Mouse (Mus musculus) testis, adult 2 months (tissue): ENCODE measurements around the gene Galnt13. TPM values are rescaled to one million over a fixed set of nuclear protein-coding genes. Genes with fewer than 3 reads are reported as not detected.

Source experiments
- H3K27ac ChIP-seq: fragments of 200-500 bp; 2 replicates; pipeline ENCODE4 v1.5.1; 2012; ENCODE audit warnings: low read depth, low read length; ENCODE audit not compliant: control insufficient read depth, insufficient read depth
- H3K27me3 ChIP-seq: fragments of 200-500 bp; 2 replicates; pipeline ENCODE4 v1.6.1; 2012; ENCODE audit warnings: mild to moderate bottlenecking, low read length, moderate library complexity; ENCODE audit not compliant: control insufficient read depth, insufficient read depth
- H3K36me3 ChIP-seq: fragments of 200-500 bp; 2 replicates; pipeline ENCODE4 v1.6.1; 2012; ENCODE audit warnings: mild to moderate bottlenecking, low read length; ENCODE audit not compliant: control insufficient read depth, insufficient read depth
- H3K4me1 ChIP-seq: fragments of 200-500 bp; 2 replicates; pipeline ENCODE4 v1.6.1; 2012; ENCODE audit warnings: low read length; ENCODE audit not compliant: control insufficient read depth, insufficient read depth
- H3K4me3 ChIP-seq: fragments of 200-500 bp; 2 replicates; pipeline ENCODE4 v1.5.1; 2012; ENCODE audit warnings: low read depth, mild to moderate bottlenecking, low read length, moderate library complexity, mixed read lengths; ENCODE audit not compliant: control insufficient read depth
- CTCF ChIP-seq: fragments of 200-500 bp; IDR thresholded peaks from 2 replicates; pipeline ENCODE4 v1.5.1; 2012; ENCODE audit warnings: low read depth, mild to moderate bottlenecking, inconsistent platforms, low read length, moderate library complexity; ENCODE audit not compliant: control insufficient read depth, insufficient read depth, insufficient replicate concordance
- POLR2A ChIP-seq: fragments of 200-500 bp; IDR thresholded peaks from 2 replicates; pipeline ENCODE4 v1.6.1; 2012; ENCODE audit warnings: low read depth, mild to moderate bottlenecking, inconsistent platforms, low read length, moderate library complexity; ENCODE audit not compliant: control insufficient read depth
- polyA plus RNA-seq: library from polyadenylated mRNA; depleted of rRNA; stranded (reverse); fragments of >200 nt; gene quantifications from 2 replicates; pipeline ENCODE4 v1.2.3, GENCODE M21; 2012

Gene Galnt13
- polyA plus RNA-seq, 1 experiment, result 0.11 TPM

DNA sequence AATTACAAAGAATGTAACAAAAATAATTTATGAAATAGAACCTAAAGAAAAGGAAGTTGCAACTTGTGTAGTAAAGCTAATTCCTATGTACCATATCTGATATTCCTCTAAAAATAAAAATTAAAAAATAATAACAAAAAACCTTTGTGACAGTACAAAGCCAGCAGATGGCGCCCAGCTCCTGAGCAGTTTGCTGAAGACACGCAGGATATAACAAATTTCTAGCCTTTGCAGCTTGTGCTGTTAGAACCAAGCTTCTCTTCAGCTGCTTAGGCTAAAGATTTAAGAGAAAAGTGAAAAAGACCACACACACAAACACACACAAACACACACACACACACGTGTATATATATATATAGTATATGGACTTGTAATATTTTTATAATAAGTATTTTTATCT is 654.2 kb downstream of the Galnt13 start:
- Histone ChIP-seq H3K36me3 (no peaks in the 10 kb centered on the region), H3K4me1 (no peaks in the 10 kb centered on the region)
- TF ChIP-seq CTCF, result no peak
- no peak for TF ChIP-seq POLR2A

DNA sequence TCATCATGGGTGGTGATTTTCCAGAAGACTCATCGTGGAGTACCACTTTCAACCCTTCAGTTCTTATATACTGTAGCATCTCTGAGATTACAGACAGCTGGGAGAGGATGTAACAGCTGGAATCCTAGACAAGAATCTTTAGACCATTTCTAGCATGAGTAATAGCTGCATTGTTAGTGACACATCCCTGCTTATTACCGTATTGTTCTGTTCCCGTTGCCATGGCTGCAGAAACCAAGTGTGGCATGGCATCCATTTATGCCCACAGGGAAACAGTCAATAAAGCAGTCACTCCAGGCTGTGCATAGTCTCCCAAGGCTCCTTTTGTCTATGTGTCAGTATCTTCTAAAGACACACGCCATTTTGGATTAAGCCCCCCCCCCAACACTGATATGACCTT is 655.4 kb downstream of the Galnt13 start:
- Histone ChIP-seq H3K4me1 (no peaks in the 10 kb centered on the region), H3K27me3 (no peaks in the 10 kb centered on the region), H3K36me3 (no peaks in the 10 kb centered on the region), H3K4me3 (peak overlapping the region; percentile 22; the same call in 1 of the 2 replicates), H3K27ac (no peak overlapping the region)
- TF ChIP-seq CTCF (no peak), POLR2A (no peak)

More for the DNA sequence above, 654.2 kb downstream of the Galnt13 start:
- Histone ChIP-seq H3K27me3 (no peaks in the 10 kb centered on the region), H3K4me3 (no peak overlapping the region), H3K27ac (no peak overlapping the region)

DNA sequence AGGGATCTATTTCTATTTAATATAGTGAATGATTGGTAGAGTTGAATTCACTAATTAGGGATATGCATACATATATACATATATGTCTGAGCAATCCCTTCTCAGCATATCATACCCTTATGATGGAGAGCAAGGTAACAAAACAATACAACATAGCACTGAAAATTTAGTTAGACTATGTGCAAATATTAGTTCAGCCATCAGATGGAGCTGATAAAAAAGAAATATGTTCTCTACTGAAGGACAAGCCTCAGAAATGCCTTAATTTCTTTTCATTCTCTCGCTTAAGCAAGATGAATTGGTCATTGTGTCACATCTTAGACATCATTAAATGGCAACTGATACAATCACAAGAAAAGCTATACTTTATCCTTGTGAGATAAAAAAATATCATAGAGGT is 663.0 kb downstream of the Galnt13 start:
- no peaks in the 10 kb centered on the region for H3K27me3 ChIP-seq
- no peaks in the 10 kb centered on the region for H3K4me1 ChIP-seq
- no peak overlapping the region for H3K27ac ChIP-seq
- TF ChIP-seq POLR2A (no peak), CTCF (no peak)
- no peaks in the 10 kb centered on the region for H3K36me3 ChIP-seq
- no peak overlapping the region for H3K4me3 ChIP-seq

DNA sequence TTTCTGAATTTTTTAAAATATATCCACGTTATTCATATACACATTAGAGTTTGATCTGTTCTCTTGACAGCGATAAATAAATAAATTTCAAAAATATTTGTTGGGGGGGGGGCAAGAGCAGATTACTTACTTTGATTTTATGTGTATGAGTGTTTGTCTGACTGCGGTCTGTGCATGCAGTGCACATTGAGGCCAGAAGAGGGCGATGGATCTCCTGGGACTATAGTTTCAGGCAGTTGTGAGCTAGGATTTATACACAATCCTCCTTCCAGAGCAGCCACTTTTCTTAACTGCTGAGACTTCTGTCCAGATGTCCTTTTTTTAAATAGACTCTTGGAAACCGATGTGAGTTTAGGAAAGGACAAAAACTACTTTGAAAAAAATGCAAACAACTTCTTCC is 665.2 kb downstream of the Galnt13 start:
- Histone ChIP-seq H3K36me3 (no peaks in the 10 kb centered on the region), H3K27me3 (no peaks in the 10 kb centered on the region), H3K4me1 (no peaks in the 10 kb centered on the region), H3K4me3 (no peak overlapping the region), H3K27ac (no peak overlapping the region)
- no peak for TF ChIP-seq POLR2A
- peak; percentile 54; the same call in 1 of the 2 replicates for TF ChIP-seq CTCF

DNA sequence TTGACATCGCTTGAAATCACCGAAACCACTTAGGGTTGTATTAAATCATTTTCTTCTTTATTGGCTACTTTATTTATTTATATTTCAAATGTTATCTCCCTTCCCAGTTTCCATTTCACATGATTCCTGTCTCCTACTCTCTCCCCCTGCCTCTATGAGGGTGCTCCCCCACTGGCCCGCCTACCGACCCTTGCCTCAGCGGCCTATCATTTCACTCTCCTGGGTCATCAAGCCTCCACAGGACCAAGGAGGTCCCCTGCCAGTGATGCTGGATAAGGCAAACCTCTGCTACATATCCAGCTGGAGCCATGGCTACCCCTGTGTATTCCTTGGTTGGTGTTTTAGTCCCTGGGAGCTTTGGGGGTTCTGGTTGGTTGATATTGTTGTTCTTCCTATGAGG is 667.4 kb downstream of the Galnt13 start:
- no peak overlapping the region for H3K4me3 ChIP-seq
- no peak overlapping the region for H3K27ac ChIP-seq
- no peaks in the 10 kb centered on the region for H3K27me3 ChIP-seq
- TF ChIP-seq POLR2A (no peak), CTCF (no peak)
- no peaks in the 10 kb centered on the region for H3K4me1 ChIP-seq
- no peaks in the 10 kb centered on the region for H3K36me3 ChIP-seq

DNA sequence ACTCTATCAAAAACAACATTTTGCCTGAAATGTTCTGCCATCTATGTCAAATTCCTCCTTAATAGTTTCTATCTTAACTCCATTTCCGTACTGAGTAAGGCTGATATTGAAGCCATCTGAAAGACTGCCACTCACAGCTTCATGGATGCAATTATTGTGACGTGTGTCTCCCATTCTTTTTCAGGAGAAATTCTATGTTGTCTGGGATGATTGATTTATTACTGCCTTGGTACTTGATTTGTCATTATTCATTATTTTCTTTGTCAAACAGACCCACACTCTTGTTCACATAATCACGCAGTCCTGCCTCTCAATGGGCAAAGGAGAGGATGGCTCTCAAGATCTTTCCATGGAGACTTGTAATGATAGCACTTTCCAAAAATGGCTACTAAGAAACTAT is 671.7 kb downstream of the Galnt13 start:
- no peaks in the 10 kb centered on the region for H3K36me3 ChIP-seq
- no peaks in the 10 kb centered on the region for H3K27me3 ChIP-seq
- H3K27ac ChIP-seq, result no peak overlapping the region
- H3K4me1 ChIP-seq, result no peaks in the 10 kb centered on the region
- TF ChIP-seq CTCF, result no peak
- no peak overlapping the region for H3K4me3 ChIP-seq

DNA sequence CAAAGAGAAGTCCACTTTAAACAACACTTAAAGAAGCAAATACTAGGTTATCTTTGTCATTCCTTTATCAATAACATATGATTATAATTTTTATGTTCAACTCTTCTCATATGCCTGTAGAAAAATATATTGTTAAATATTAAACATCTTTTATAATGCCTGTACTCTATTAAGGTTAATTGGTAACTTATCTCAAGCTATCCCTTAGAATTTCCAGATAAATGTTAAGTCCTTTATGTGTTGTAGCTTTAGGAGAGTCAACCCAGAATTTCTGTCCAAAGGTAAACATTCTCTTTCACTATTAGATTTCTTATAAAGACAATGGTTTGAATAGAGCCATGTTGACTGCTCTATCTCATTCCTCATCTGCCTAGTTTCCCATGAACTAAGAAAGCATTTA is 717.0 kb downstream of the Galnt13 start:
- TF ChIP-seq CTCF, result no peak
- no peak for TF ChIP-seq POLR2A
- Histone ChIP-seq H3K4me1 (no peaks in the 10 kb centered on the region), H3K27ac (no peak overlapping the region), H3K4me3 (no peak overlapping the region), H3K27me3 (no peaks in the 10 kb centered on the region), H3K36me3 (no peaks in the 10 kb centered on the region)

DNA sequence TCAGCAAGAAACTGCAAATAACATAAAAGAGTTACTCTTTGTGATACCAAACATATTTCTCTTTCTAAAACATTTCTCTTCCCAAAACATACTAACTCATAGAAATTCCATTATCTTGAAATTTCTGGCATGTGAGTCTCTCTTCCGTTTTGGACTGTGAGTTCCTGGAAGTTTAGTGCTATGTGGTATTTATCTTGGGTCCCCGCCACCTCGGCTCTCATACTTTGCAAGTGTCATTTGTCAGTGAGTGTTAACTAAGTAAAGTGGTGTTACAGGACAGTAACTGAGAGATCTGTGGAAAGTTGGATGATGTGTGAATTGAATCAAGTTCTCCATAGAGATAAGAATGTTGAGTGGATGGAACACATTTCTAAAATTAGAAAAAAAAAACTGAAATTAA is 728.7 kb downstream of the Galnt13 start:
- H3K4me1 ChIP-seq, result no peaks in the 10 kb centered on the region
- H3K27ac ChIP-seq, result no peak overlapping the region
- H3K36me3 ChIP-seq, result no peaks in the 10 kb centered on the region
- H3K4me3 ChIP-seq, result no peak overlapping the region
- TF ChIP-seq CTCF, result no peak
- no peak for TF ChIP-seq POLR2A
- no peaks in the 10 kb centered on the region for H3K27me3 ChIP-seq
